Mouse (Mus musculus): Measurements from ENCODE around the gene Rprd2.
A peak's percentile ranks its signal among the peaks of the same experiment; 100 is the strongest.
"Not testable (repeated sequence)": the region's sequence is repeated elsewhere in the genome, so short reads cannot be mapped to it uniquely, and the experiment has no call there.

The Rprd2 gene

DNA sequence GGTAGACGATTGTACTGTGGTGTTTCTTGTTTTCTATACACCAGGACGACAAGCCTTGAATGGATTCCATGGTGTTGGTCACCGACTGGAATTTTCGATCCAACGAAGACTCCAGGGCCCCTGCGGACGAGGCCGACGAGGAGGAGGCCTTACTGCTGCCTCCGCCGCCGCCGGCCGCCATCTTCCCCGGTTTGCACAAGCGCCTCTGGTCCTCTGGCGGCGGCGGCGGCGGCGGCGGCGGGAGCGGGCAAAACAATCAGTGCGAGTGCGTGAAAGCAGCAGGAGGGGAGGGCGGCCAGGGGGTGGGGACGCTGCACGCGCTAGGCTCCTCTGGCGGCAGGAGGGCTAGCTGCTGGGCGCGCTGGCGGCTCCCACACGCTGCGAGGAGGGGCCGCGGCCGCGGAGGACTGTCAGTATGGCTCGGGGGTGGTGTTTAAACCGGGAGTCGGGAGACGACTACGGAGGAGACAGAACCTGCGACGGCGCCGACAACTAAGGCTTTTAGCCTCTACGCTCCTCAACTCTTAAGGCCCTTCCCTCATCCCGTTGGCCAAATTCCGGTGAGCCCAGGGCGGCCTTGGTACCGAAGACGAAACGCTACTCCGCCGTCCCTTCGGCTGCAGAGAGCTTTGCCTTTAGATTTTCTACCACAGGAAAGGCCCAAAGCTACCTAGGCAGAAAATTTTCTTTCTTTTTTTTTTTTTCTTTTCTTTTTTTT is at the start of gene Rprd2:
Gene Rprd2 (minus strand): TSS at position 293 of the 718 bp plus-strand sequence.
- peak; percentile 87 for DNase-seq (ENCODE audit: extremely low spot score, low spot score)

DNA sequence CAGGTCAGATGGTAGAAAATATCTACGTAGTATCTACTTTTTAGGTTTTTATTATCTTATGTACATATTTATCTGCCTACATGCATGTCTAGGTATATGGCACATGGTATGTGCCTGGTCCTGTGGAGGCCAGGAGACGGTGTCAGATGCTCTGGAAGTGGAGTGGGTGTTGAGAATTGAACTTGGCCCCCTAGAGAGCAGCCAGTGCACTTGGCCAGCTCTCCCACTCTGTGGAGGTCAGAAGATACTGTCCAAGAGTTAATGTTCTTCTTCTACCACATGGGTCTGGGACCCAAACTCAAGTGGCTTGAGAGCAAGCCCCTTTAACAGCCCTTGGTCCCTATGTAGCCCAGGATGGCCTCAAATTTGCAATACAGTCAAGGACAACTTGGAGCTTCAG is 48.7 kb upstream of the Rprd2 start:
- DNase-seq (ENCODE audit: extremely low spot score, low spot score), result no peak

DNA sequence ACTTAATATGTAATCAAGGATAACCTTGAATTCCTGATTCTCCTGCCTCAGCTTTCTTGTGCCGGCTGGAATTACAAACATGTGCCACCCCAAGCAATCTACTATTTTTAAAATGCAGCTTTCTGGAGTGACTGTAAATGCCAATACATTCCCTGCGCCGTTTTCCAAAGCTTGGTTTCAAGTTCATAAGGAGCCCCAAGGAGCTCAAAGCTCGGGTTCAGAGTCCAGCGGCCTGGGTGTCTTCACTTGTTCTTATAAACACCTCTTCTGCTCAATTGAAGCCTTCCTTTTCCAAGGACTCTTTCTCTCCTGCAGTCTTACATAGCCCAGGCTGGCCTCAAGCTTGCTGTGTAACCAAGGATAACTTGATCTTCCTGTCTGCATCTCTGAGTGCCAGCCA is 47.4 kb upstream of the Rprd2 start:
- DNase-seq (ENCODE audit: extremely low spot score, low spot score), result no peak

DNA sequence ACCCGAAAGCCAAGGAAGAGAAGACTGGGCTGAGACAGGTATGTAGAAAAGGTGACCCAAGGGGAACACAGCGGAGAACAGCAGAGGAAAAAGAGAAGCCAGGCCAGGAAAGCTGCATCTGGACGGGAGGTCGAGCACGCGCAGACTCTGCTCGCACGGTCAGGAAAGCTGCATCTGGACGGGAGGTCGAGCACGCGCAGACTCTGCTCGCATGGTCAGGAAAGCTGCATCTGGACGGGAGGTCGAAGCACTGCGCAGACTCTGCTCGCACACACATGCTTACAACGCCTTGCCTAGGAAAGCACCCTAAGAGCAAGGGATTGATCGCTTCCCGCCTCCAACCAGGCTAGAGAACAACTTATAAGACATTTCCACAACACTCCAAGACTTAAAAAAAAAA is 46.9 kb upstream of the Rprd2 start:
- no peak for DNase-seq (ENCODE audit: extremely low spot score, low spot score)

GRCm38 (mm10) chr3:95865050-95865449 is 46.4 kb upstream of the Rprd2 start:
- DNase-seq (ENCODE audit: extremely low spot score, low spot score), result no peak

- no peak for DNase-seq (ENCODE audit: extremely low spot score, low spot score)
Measured at GRCm38 (mm10) chr3:95863578-95863977, 44.9 kb upstream of the Rprd2 start.

DNA sequence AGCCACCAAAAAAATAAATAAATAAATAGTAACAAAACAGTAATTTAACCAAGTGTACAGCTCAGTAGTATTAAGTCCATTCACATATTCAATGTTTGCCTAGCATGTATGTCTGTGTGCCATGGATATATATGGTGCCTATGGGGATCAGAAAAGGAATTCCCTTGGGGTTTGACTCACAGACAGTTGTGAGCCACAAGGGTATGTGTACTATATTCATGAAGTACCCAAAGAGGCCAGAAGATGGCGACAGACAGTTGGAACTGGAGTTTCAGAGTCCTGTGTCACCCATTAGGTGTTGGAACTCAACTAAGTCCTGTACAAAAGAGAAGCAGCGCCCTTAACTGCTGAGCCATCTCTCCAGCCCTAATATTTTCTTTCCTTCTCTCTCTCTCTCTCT is 43.1 kb upstream of the Rprd2 start:
- peak; percentile 51 for DNase-seq (ENCODE audit: extremely low spot score, low spot score)

- DNase-seq (ENCODE audit: extremely low spot score, low spot score), result no peak
Measured at GRCm38 (mm10) chr3:95861216-95861615, 42.6 kb upstream of the Rprd2 start.

DNA sequence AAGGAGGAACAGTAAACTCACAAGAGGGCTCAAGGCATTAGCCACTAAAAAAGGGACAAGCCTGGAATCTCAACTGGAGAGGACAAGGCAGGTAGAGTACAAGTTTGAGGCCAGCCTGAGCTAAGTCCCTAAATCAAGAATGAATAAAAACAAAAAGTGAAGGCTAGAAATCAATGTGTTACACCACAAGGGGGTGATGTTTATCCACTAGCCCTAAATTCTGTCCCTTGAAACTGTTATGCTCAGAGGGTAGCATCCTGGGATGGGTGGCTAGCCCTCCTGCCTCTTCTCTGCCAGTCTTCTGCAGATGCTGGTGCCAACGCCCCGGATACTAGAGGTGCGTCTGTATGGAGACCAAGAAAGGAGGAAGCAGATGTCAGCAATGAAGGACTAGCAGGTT is 41.7 kb upstream of the Rprd2 start:
- DNase-seq (ENCODE audit: extremely low spot score, low spot score), result no peak

GRCm38 (mm10) chr3:95858278-95858677 is 39.6 kb upstream of the Rprd2 start:
- DNase-seq (ENCODE audit: extremely low spot score, low spot score), result not testable (repeated sequence)

- not testable (repeated sequence) for DNase-seq (ENCODE audit: extremely low spot score, low spot score)
Measured at GRCm38 (mm10) chr3:95857050-95857449, 38.4 kb upstream of the Rprd2 start.

DNA sequence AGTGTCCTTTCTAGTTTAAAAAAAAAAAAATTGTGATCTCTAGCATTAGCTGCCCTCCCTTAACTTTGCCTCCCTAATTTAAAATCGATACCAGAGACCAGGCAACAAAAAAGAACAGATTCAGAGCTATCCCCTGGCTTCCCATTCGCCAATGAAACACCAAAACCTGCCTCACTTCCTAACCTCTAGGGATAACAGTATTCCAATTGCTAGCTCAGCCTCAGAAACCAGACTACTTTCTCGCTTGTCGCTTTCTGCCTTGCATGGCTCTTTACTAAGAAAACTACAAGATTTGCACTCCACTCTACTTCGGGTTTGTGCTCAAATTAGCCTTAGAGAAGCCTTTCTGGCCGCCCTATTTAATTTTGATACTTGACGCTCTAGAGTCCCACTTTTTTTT is 37.5 kb upstream of the Rprd2 start:
- DNase-seq (ENCODE audit: extremely low spot score, low spot score), result no peak

DNA sequence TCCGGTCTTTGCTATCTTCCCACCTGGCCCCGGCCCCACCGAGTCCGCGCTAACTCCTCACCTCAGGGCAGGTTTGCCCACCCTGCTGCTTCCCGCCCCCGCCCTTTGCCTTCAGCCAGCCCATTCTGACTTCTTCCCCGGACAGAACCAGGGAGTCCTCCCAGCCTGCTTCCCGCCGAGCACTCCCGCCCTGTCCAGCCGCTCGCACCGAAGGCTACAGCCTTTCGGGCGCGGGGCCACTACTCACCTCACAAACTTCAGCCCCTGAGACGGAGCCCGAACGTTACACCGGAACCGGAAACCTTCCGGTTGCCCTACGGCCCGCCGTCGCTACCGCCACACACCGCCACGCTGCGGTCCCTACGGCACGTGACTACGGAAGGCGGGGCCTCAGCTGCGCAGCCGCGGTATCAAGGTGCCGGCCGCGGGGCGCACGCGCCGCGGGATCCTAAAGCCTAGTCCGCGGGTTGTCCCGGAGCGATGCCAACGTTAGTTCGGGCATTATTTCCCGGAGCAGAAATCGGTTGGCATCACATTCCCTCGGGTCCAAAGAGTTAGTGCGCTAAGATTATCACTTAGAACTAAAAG is 36.9 kb upstream of the Rprd2 start, which contains the start of gene Prpf3:
Gene Prpf3 (minus strand): TSS at position 384 of the 588 bp plus-strand sequence.
- DNase-seq (ENCODE audit: extremely low spot score, low spot score), result peak; percentile 90

- no peak for DNase-seq (ENCODE audit: extremely low spot score, low spot score)
Measured at GRCm38 (mm10) chr3:95851317-95851716, 32.7 kb upstream of the Rprd2 start.

GRCm38 (mm10) chr3:95850611-95851010 is 31.9 kb upstream of the Rprd2 start:
- DNase-seq (ENCODE audit: extremely low spot score, low spot score), result no peak

DNA sequence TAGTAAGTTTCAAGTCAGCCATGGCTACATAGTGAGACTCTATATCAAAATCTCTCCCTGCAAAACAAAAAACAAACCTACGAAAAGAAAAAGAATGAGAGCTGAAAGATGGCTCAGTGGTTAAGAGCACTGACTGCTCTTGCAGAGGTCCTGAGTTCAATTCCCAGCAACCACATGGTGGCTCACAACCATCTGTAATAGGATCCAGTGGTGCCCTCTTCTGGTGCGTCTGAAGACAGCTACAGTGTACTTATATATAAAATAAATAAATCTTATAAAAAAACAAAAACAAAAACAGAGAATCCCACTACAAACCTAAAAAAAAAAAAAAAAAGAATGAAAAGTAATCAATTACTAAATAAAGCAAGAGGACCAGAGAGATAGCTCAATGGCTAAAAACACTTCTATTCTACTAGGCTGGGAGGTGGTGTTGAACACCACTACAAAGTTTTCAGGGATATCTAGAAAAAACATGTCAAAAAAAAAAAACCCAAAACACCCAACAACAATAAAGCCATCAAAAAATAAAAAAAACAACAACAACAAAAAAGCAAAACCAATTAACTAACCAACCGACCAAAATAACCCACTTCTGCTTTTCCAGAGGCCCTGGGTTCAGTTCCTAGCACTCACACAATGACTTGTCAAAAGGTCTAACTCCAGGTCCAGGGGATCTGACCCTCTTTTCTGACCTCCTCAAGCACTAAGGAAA is 24.0 kb upstream of the Rprd2 start:
- DNase-seq (ENCODE audit: extremely low spot score, low spot score), result no peak

- DNase-seq (ENCODE audit: extremely low spot score, low spot score), result no peak
Measured at GRCm38 (mm10) chr3:95839250-95839649, 20.6 kb upstream of the Rprd2 start.

GRCm38 (mm10) chr3:95829053-95829452 is 10.4 kb upstream of the Rprd2 start:
- DNase-seq (ENCODE audit: extremely low spot score, low spot score), result no peak

DNA sequence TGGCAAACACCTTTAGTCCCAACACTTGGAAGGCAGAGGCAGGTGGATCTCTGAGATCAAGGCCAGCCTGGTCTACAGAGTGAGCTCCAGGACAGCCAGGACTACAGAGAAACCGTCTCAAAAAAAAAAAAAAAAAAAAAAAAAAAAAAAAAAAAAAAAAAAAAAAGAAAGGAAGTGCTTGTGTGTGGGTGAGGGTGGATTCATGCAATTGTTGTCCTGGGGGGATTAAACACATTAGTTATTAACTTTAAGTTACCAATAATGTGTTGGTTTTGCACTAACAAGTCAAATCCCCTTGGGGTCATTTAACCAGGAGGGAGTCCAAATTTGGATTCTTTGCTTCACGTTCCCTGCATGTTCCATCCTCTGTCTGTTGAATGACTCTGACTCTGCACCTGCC is 7.6 kb upstream of the Rprd2 start:
- no peak for DNase-seq (ENCODE audit: extremely low spot score, low spot score)

DNA sequence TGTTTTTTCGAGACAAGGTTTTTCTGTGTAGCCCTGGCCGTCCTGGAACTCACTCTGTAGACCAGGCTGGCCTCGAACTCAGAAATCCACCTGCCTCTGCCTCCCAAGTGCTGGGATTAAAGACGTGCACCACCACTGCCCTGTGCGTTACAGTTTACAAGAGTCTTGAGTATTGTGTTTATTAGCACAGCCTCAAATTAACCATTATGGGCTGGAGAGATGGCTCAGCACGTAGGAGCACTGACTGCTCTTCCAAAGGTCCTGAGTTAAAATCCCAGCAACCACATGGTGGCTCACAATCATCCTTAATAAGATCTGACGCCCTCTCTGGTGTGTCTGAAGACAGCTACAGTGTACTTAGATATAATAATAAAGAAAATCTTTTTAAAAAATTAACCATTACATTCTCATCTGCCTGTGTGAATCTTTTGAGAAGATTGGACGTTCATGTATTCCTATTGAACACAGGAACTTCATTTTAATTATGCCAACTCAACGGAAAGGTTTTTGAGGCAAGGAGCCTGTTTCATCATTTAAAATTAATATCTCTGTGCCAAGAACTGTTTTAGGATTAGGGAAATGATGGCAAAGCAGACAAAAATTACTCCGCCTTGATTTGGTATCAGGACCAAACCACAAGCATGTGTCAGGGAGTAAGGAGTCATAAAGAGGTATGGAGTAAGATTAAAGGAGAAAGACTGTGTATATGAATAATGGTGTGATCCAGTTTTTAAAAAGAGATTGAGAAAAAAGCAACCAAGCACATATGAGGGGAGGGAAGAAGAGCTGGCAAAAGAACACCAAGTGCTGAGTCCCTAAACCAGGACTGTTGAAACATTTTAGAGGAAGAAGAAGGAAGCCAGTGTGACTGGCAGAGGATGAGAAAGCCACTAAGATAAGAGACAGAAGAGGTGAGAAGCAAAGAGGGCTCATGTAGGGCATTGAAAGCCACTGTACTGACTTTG is 1.7 kb upstream of the Rprd2 start:
- DNase-seq (ENCODE audit: extremely low spot score, low spot score), result no peak

- peak; percentile 98 for DNase-seq (ENCODE audit: extremely low spot score, low spot score)
Measured at GRCm38 (mm10) chr3:95819351-95819985, 805 bp upstream of the Rprd2 start.

Measured in neural tube, embryonic 10.5 days (tissue).